Mouse (Mus musculus): ENCODE data around the gene Itgb5. TPM values are rescaled to one million over a fixed set of nuclear protein-coding genes. Genes with fewer than 3 reads are reported as not detected.

Itgb5 gene
- polyA plus RNA-seq, 1 experiment = 59.7 TPM

GRCm38 (mm10) chr16:33894449-33894848, 65.0 kb downstream of the Itgb5 start:
- Histone ChIP-seq H3K9ac (ENCODE audit: low read depth, poor library complexity, severe bottlenecking) (no peak overlapping the region), H3K9me3 (replicated peaks; ENCODE audit: control insufficient read depth, insufficient read depth, low read length, poor library complexity, severe bottlenecking) (no peaks in the 10 kb centered on the region), H3K36me3 (ENCODE audit: control insufficient read depth, insufficient read depth, low read length, poor library complexity, severe bottlenecking) (no peaks in the 10 kb centered on the region), H3K4me1 (ENCODE audit: control insufficient read depth, insufficient read depth, low read length) (peaks cover 8% of the 10 kb centered on the region), H3K27me3 (ENCODE audit: control insufficient read depth, insufficient read depth, low read length, poor library complexity, severe bottlenecking) (no peaks in the 10 kb centered on the region), H3K4me3 (ENCODE audit: low read depth, low read length) (no peak overlapping the region), H3K27ac (ENCODE audit: insufficient read depth, low read length) (no peak overlapping the region)
- TF ChIP-seq CTCF (IDR thresholded peaks at IDR 0.05; ENCODE audit: low read depth, low read length) = no peak
- no peak for TF ChIP-seq POLR2A (IDR thresholded peaks at IDR 0.05; ENCODE audit: insufficient read depth, low read length)
- TF ChIP-seq EP300 (IDR thresholded peaks at IDR 0.05; ENCODE audit: insufficient read depth, low read depth, low read length) = no peak

DNA sequence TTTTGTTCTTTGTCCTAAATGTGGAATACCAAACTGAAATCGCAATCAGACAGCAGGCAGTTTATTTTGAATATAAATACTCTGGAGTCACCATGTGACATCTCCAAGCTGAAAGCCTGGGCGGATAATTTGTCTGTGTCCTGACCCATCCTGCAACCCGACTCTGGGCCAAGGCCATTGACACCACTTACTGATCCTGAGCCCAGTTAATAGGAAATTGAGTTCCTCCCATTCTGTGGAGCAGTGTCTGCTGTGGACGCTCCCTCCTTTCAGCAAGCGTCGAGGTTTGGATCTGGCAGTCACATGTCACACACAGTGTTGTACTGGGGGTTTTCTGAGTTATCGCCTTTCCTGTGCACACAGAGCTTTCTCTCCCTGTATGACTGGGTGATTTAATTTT, 66.2 kb downstream of the Itgb5 start:
- TF ChIP-seq CTCF (IDR thresholded peaks at IDR 0.05; ENCODE audit: low read depth, low read length) (no peak), EP300 (IDR thresholded peaks at IDR 0.05; ENCODE audit: insufficient read depth, low read depth, low read length) (no peak), POLR2A (IDR thresholded peaks at IDR 0.05; ENCODE audit: insufficient read depth, low read length) (no peak)
- Histone ChIP-seq H3K27ac (ENCODE audit: insufficient read depth, low read length) (no peak overlapping the region), H3K9me3 (replicated peaks; ENCODE audit: control insufficient read depth, insufficient read depth, low read length, poor library complexity, severe bottlenecking) (no peaks in the 10 kb centered on the region), H3K9ac (ENCODE audit: low read depth, poor library complexity, severe bottlenecking) (no peak overlapping the region), H3K4me1 (ENCODE audit: control insufficient read depth, insufficient read depth, low read length) (peaks cover 8% of the 10 kb centered on the region), H3K27me3 (ENCODE audit: control insufficient read depth, insufficient read depth, low read length, poor library complexity, severe bottlenecking) (no peaks in the 10 kb centered on the region), H3K36me3 (ENCODE audit: control insufficient read depth, insufficient read depth, low read length, poor library complexity, severe bottlenecking) (no peaks in the 10 kb centered on the region), H3K4me3 (ENCODE audit: low read depth, low read length) (no peak overlapping the region)

DNA sequence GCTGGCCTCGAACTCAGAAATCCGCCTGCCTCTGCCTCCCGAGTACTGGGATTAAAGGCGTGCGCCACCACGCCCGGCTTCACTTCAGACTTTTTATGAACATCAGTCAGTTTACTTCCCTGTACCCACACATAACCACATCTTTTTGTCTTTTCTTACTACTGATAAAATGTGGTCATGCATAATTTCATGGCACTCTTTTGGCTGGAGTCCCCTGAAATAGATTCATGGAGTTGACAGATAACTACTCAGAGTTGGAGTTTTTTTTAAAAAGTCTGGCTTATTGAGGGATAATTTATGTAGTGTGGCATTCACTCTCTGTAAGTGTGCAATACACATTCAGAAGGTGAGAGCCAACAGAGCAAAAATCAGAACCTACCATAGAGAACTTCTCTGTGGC, 67.3 kb downstream of the Itgb5 start:
- H3K27me3 ChIP-seq (ENCODE audit: control insufficient read depth, insufficient read depth, low read length, poor library complexity, severe bottlenecking) = no peaks in the 10 kb centered on the region
- H3K9me3 ChIP-seq (replicated peaks; ENCODE audit: control insufficient read depth, insufficient read depth, low read length, poor library complexity, severe bottlenecking) = no peaks in the 10 kb centered on the region
- no peaks in the 10 kb centered on the region for H3K36me3 ChIP-seq (ENCODE audit: control insufficient read depth, insufficient read depth, low read length, poor library complexity, severe bottlenecking)
- H3K27ac ChIP-seq (ENCODE audit: insufficient read depth, low read length) = no peak overlapping the region
- no peak overlapping the region for H3K9ac ChIP-seq (ENCODE audit: low read depth, poor library complexity, severe bottlenecking)
- TF ChIP-seq CTCF (IDR thresholded peaks at IDR 0.05; ENCODE audit: low read depth, low read length) = no peak
- no peak for TF ChIP-seq POLR2A (IDR thresholded peaks at IDR 0.05; ENCODE audit: insufficient read depth, low read length)
- TF ChIP-seq EP300 (IDR thresholded peaks at IDR 0.05; ENCODE audit: insufficient read depth, low read depth, low read length) = no peak
- no peak overlapping the region for H3K4me3 ChIP-seq (ENCODE audit: low read depth, low read length)
- peaks cover 5% of the 10 kb centered on the region for H3K4me1 ChIP-seq (ENCODE audit: control insufficient read depth, insufficient read depth, low read length)

GRCm38 (mm10) chr16:33903664-33904441, 74.4 kb downstream of the Itgb5 start:
- no peak overlapping the region for H3K4me3 ChIP-seq (ENCODE audit: low read depth, low read length)
- TF ChIP-seq POLR2A (IDR thresholded peaks at IDR 0.05; ENCODE audit: insufficient read depth, low read length) (no peak), EP300 (IDR thresholded peaks at IDR 0.05; ENCODE audit: insufficient read depth, low read depth, low read length) (no peak), CTCF (IDR thresholded peaks at IDR 0.05; ENCODE audit: low read depth, low read length) (no peak)
- H3K9ac ChIP-seq (ENCODE audit: low read depth, poor library complexity, severe bottlenecking) = no peak overlapping the region
- H3K27me3 ChIP-seq (ENCODE audit: control insufficient read depth, insufficient read depth, low read length, poor library complexity, severe bottlenecking) = no peaks in the 10 kb centered on the region
- H3K9me3 ChIP-seq (replicated peaks; ENCODE audit: control insufficient read depth, insufficient read depth, low read length, poor library complexity, severe bottlenecking) = no peaks in the 10 kb centered on the region
- no peaks in the 10 kb centered on the region for H3K4me1 ChIP-seq (ENCODE audit: control insufficient read depth, insufficient read depth, low read length)
- H3K27ac ChIP-seq (ENCODE audit: insufficient read depth, low read length) = no peak overlapping the region
- 0 out of 2 replicates have a peak, but pooled peaks cover 8% of the 10 kb centered on the region for H3K36me3 ChIP-seq (ENCODE audit: control insufficient read depth, insufficient read depth, low read length, poor library complexity, severe bottlenecking)

- no peaks in the 10 kb centered on the region for H3K27me3 ChIP-seq (ENCODE audit: control insufficient read depth, insufficient read depth, low read length, poor library complexity, severe bottlenecking)
- TF ChIP-seq POLR2A (IDR thresholded peaks at IDR 0.05; ENCODE audit: insufficient read depth, low read length) = no peak
- no peak for TF ChIP-seq CTCF (IDR thresholded peaks at IDR 0.05; ENCODE audit: low read depth, low read length)
- TF ChIP-seq EP300 (IDR thresholded peaks at IDR 0.05; ENCODE audit: insufficient read depth, low read depth, low read length) = no peak
- no peaks in the 10 kb centered on the region for H3K4me1 ChIP-seq (ENCODE audit: control insufficient read depth, insufficient read depth, low read length)
- H3K4me3 ChIP-seq (ENCODE audit: low read depth, low read length) = no peak overlapping the region
- H3K27ac ChIP-seq (ENCODE audit: insufficient read depth, low read length) = no peak overlapping the region
- H3K9me3 ChIP-seq (replicated peaks; ENCODE audit: control insufficient read depth, insufficient read depth, low read length, poor library complexity, severe bottlenecking) = no peaks in the 10 kb centered on the region
- no peak overlapping the region for H3K9ac ChIP-seq (ENCODE audit: low read depth, poor library complexity, severe bottlenecking)
- H3K36me3 ChIP-seq (ENCODE audit: control insufficient read depth, insufficient read depth, low read length, poor library complexity, severe bottlenecking) = 0 out of 2 replicates have a peak, but pooled peaks cover 8% of the 10 kb centered on the region
Measured at GRCm38 (mm10) chr16:33904553-33904952, 75.1 kb downstream of the Itgb5 start.

- 0 out of 2 replicates have a peak, but pooled peaks cover 8% of the 10 kb centered on the region for H3K36me3 ChIP-seq (ENCODE audit: control insufficient read depth, insufficient read depth, low read length, poor library complexity, severe bottlenecking)
- H3K27me3 ChIP-seq (ENCODE audit: control insufficient read depth, insufficient read depth, low read length, poor library complexity, severe bottlenecking) = no peaks in the 10 kb centered on the region
- H3K27ac ChIP-seq (ENCODE audit: insufficient read depth, low read length) = no peak overlapping the region
- H3K4me3 ChIP-seq (ENCODE audit: low read depth, low read length) = no peak overlapping the region
- H3K9ac ChIP-seq (ENCODE audit: low read depth, poor library complexity, severe bottlenecking) = no peak overlapping the region
- no peaks in the 10 kb centered on the region for H3K4me1 ChIP-seq (ENCODE audit: control insufficient read depth, insufficient read depth, low read length)
- no peaks in the 10 kb centered on the region for H3K9me3 ChIP-seq (replicated peaks; ENCODE audit: control insufficient read depth, insufficient read depth, low read length, poor library complexity, severe bottlenecking)
- TF ChIP-seq POLR2A (IDR thresholded peaks at IDR 0.05; ENCODE audit: insufficient read depth, low read length) (no peak), EP300 (IDR thresholded peaks at IDR 0.05; ENCODE audit: insufficient read depth, low read depth, low read length) (no peak), CTCF (IDR thresholded peaks at IDR 0.05; ENCODE audit: low read depth, low read length) (no peak)
Measured at GRCm38 (mm10) chr16:33908239-33908638, 78.8 kb downstream of the Itgb5 start.
